Mouse (Mus musculus) E14TG2a.4 (cell line): ENCODE measurements at regions not wholly inside any gene's neighbourhood (a gene's known extent, or its start where the extent isn't known, plus 50 kb on each side); places are given as distances from the start of the nearest gene placed in this dataset.

Experiments
- CTCF ChIP-seq: conservative IDR thresholded peaks from 2 replicates; pipeline ENCODE4 v1.5.1; 2014; ENCODE audit warnings: low read length
- POU5F1 ChIP-seq: IDR thresholded peaks from 2 replicates; pipeline ENCODE4 v1.6.1; 2014; ENCODE audit warnings: low read length, borderline replicate concordance

DNA sequence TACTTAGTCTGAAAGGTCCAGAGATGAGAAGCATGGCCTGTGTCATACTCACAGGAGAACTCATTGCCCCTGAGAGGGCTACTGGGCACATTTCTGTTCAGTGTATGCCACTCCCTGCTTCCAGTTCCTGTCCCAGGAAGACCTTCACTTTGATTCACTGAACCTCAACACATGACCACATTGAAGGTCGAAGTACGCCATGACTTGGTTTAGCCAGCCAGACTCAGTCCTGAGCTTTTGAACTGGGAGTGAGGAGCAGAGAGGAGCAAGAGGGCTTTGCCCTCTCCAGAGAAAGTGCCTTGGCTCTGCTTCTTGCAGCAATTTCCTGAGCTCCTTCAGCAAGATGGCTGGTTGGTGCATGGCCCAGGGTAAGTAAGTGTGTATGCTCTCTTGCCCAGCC, 324.1 kb downstream of the Insc start:
- TF ChIP-seq POU5F1 (no peak), CTCF (no peak)
